Mouse (Mus musculus): ENCODE data around the gene Nr2f6.

Nr2f6 gene

GRCm38 (mm10) chr8:71388267-71388666, 6.5 kb upstream of the Nr2f6 start:
- DNase-seq: no peak

- no peak for DNase-seq
Observed at GRCm38 (mm10) chr8:71385212-71385835, 3.6 kb upstream of the Nr2f6 start.

GRCm38 (mm10) chr8:71383860-71384259, 2.1 kb upstream of the Nr2f6 start:
- no peak for DNase-seq

GRCm38 (mm10) chr8:71383396-71383795, 1.6 kb upstream of the Nr2f6 start:
- DNase-seq: peak; percentile 69

GRCm38 (mm10) chr8:71381971-71382961, 506 bp upstream of the Nr2f6 start:
- DNase-seq: peak; percentile 95

GRCm38 (mm10) chr8:71380178-71381171, 1.3 kb downstream of the Nr2f6 start:
- peak; percentile 50 for DNase-seq

GRCm38 (mm10) chr8:71379512-71380075, 2.2 kb downstream of the Nr2f6 start:
- peak; percentile 74 for DNase-seq

- no peak for DNase-seq
Observed at GRCm38 (mm10) chr8:71379008-71379407, 2.8 kb downstream of the Nr2f6 start.

- DNase-seq: peak; percentile 56
Observed at GRCm38 (mm10) chr8:71376423-71377030, 5.2 kb downstream of the Nr2f6 start.

- DNase-seq: peak; percentile 96
Observed at GRCm38 (mm10) chr8:71375581-71376422, 6.0 kb downstream of the Nr2f6 start.

GRCm38 (mm10) chr8:71374616-71375206, 7.0 kb downstream of the Nr2f6 start:
- DNase-seq: peak; percentile 69

GRCm38 (mm10) chr8:71373000-71373399, 8.8 kb downstream of the Nr2f6 start:
- DNase-seq: peak; percentile 20

- DNase-seq: peak; percentile 32
Observed at GRCm38 (mm10) chr8:71372427-71372826, 9.3 kb downstream of the Nr2f6 start.

- DNase-seq: peak; percentile 99
Observed at GRCm38 (mm10) chr8:71371236-71371848, 10.4 kb downstream of the Nr2f6 start, which contains the start of gene Ocel1. TSS of gene Ocel1 (plus strand) at chr8:71371298.

- DNase-seq: peak; percentile 37
Observed at GRCm38 (mm10) chr8:71370711-71371235, 11.0 kb downstream of the Nr2f6 start.

- DNase-seq: no peak
Observed at GRCm38 (mm10) chr8:71369040-71369718, 12.6 kb downstream of the Nr2f6 start.

- DNase-seq: no peak
Observed at GRCm38 (mm10) chr8:71368366-71368765, 13.4 kb downstream of the Nr2f6 start.

- DNase-seq: no peak
Observed at GRCm38 (mm10) chr8:71367529-71368176, 14.1 kb downstream of the Nr2f6 start.
